Mouse (Mus musculus) liver, embryonic 16.5 days (tissue): Measurements from ENCODE around the gene Cavin1. TPM values are rescaled to one million over a fixed set of nuclear protein-coding genes. Genes with fewer than 3 reads are reported as not detected.

Source experiments
- ATAC-seq: fragments of 200-750 bp; cut with Nextera tagmentation; 2 replicates; pipeline ENCODE4 v1.8.0; 2017; ENCODE audit warnings: low read depth, mild to moderate bottlenecking, moderate number of reproducible peaks, moderate library complexity
- H3K27ac ChIP-seq: fragments of 300-500 bp; sonication (generic); 2 replicates; pipeline ENCODE4 v1.5.1; 2014; ENCODE audit warnings: mild to moderate bottlenecking, low read length
- H3K27me3 ChIP-seq: fragments of 300-500 bp; sonication (generic); 2 replicates; pipeline ENCODE4 v1.6.1; 2014; ENCODE audit warnings: low read depth, low read length, mixed read lengths; ENCODE audit not compliant: control insufficient read depth, insufficient read depth
- H3K36me3 ChIP-seq: fragments of 300-500 bp; sonication (generic); 2 replicates; pipeline ENCODE4 v1.6.1; 2014; ENCODE audit warnings: mild to moderate bottlenecking; ENCODE audit not compliant: control insufficient read depth, insufficient read depth
- H3K4me1 ChIP-seq: fragments of 300-500 bp; sonication (generic); 2 replicates; pipeline ENCODE4 v1.6.1; 2014; ENCODE audit warnings: low read depth, low read length, mixed read lengths; ENCODE audit not compliant: control insufficient read depth
- H3K4me2 ChIP-seq: fragments of 300-500 bp; sonication (generic); 2 replicates; pipeline ENCODE4 v1.6.1; 2014; ENCODE audit warnings: low read depth, low read length, mixed read lengths
- H3K4me3 ChIP-seq: fragments of 300-500 bp; sonication (generic); 2 replicates; pipeline ENCODE4 v1.5.1; 2014; ENCODE audit warnings: low read depth, mild to moderate bottlenecking, low read length
- H3K9ac ChIP-seq: fragments of 300-500 bp; sonication (generic); 2 replicates; pipeline ENCODE4 v1.6.1; 2014; ENCODE audit warnings: low read depth, low read length
- H3K9me3 ChIP-seq: fragments of 300-500 bp; sonication (generic); replicated peaks from 2 replicates; pipeline ENCODE4 v1.6.1; 2016; ENCODE audit warnings: low read length; ENCODE audit not compliant: control insufficient read depth
- WGBS: fragments of 180-500 bp; shearing (Covaris S2); extraction: QIAGEN DNeasy Blood & Tissue Kit; methylation state at CpG from one replicate; pipeline ENCODE4 v1.1.7; 2014; ENCODE audit not compliant: insufficient replicate concordance; 5-methylcytosine and 5-hydroxymethylcytosine counted together
- polyA plus RNA-seq: library from polyadenylated mRNA; unstranded; fragments of >200 nt; fragmentation: Nextera tagmentation; extraction: Ambion mirVana; gene quantifications from 2 replicates; pipeline ENCODE4 v1.2.1, GENCODE M21; 2015

Cavin1 gene
- polyA plus RNA-seq, 1 experiment from 2014 or later: 29.7 TPM

GRCm38 (mm10) chr11:100964901-100965542, 5.7 kb downstream of the Cavin1 start:
- H3K9ac ChIP-seq: no peak overlapping the region
- no peak for ATAC-seq
- 74% methylated on average over 6 of the region's 6 CpGs for WGBS
- H3K4me3 ChIP-seq: no peak overlapping the region
- H3K36me3 ChIP-seq: no peaks in the 10 kb centered on the region
- H3K4me1 ChIP-seq: peaks cover 20% of the 10 kb centered on the region
- no peak overlapping the region for H3K4me2 ChIP-seq
- H3K27ac ChIP-seq: no peak overlapping the region
- peaks cover 20% of the 10 kb centered on the region for H3K27me3 ChIP-seq
- no peaks in the 10 kb centered on the region for H3K9me3 ChIP-seq

GRCm38 (mm10) chr11:100964180-100964579, 6.5 kb downstream of the Cavin1 start:
- no peak overlapping the region for H3K9ac ChIP-seq
- no peak overlapping the region for H3K27ac ChIP-seq
- H3K4me3 ChIP-seq: no peak overlapping the region
- no peak for ATAC-seq
- 72% methylated on average over 7 of the region's 7 CpGs for WGBS
- peaks cover 17% of the 10 kb centered on the region for H3K4me1 ChIP-seq
- no peak overlapping the region for H3K4me2 ChIP-seq
- no peaks in the 10 kb centered on the region for H3K36me3 ChIP-seq
- no peaks in the 10 kb centered on the region for H3K9me3 ChIP-seq
- peaks cover 11% of the 10 kb centered on the region for H3K27me3 ChIP-seq

GRCm38 (mm10) chr11:100963647-100964046, 7.0 kb downstream of the Cavin1 start:
- Histone ChIP-seq H3K36me3 (no peaks in the 10 kb centered on the region), H3K27ac (no peak overlapping the region), H3K4me2 (no peak overlapping the region), H3K4me3 (no peak overlapping the region), H3K27me3 (peaks cover 10% of the 10 kb centered on the region), H3K4me1 (peaks cover 17% of the 10 kb centered on the region), H3K9ac (no peak overlapping the region), H3K9me3 (no peaks in the 10 kb centered on the region)
- no peak for ATAC-seq
- WGBS: 53% methylated on average over 9 of the region's 9 CpGs

GRCm38 (mm10) chr11:100962371-100962911, 8.2 kb downstream of the Cavin1 start:
- peaks cover 15% of the 10 kb centered on the region for H3K4me1 ChIP-seq

GRCm38 (mm10) chr11:100960540-100960939, 10.1 kb downstream of the Cavin1 start:
- peaks cover 4% of the 10 kb centered on the region for H3K27me3 ChIP-seq
- H3K4me1 ChIP-seq: peaks cover 12% of the 10 kb centered on the region
- 22% methylated on average over 6 of the region's 6 CpGs for WGBS
- no peaks in the 10 kb centered on the region for H3K36me3 ChIP-seq
- H3K4me3 ChIP-seq: no peak overlapping the region
- H3K9ac ChIP-seq: no peak overlapping the region
- H3K9me3 ChIP-seq: no peaks in the 10 kb centered on the region
- ATAC-seq: peak; percentile 65; the same call in 1 of the 2 replicates
- H3K4me2 ChIP-seq: no peak overlapping the region
- no peak overlapping the region for H3K27ac ChIP-seq

More at GRCm38 (mm10) chr11:100962371-100962911, 8.2 kb downstream of the Cavin1 start:
- Histone ChIP-seq H3K9ac (no peak overlapping the region), H3K4me2 (no peak overlapping the region), H3K27me3 (peaks cover 4% of the 10 kb centered on the region), H3K9me3 (no peaks in the 10 kb centered on the region), H3K36me3 (no peaks in the 10 kb centered on the region), H3K27ac (no peak overlapping the region), H3K4me3 (no peak overlapping the region)
- 52% methylated on average over 9 of the region's 9 CpGs for WGBS
- no peak for ATAC-seq

- peaks cover 4% of the 10 kb centered on the region for H3K27me3 ChIP-seq
- H3K4me2 ChIP-seq: peak overlapping the region; percentile 34; the same call in 1 of the 2 replicates
- no peak overlapping the region for H3K4me3 ChIP-seq
- no peak overlapping the region for H3K27ac ChIP-seq
- no peaks in the 10 kb centered on the region for H3K36me3 ChIP-seq
- ATAC-seq: no peak
- H3K9me3 ChIP-seq: no peaks in the 10 kb centered on the region
- 27% methylated on average over 3 of the region's 3 CpGs for WGBS
- H3K4me1 ChIP-seq: peaks cover 12% of the 10 kb centered on the region
- H3K9ac ChIP-seq: no peak overlapping the region
Observed at GRCm38 (mm10) chr11:100959826-100960225, 10.9 kb downstream of the Cavin1 start.

GRCm38 (mm10) chr11:100959464-100959810, 11.2 kb downstream of the Cavin1 start:
- Histone ChIP-seq H3K4me1 (peaks cover 12% of the 10 kb centered on the region), H3K9ac (no peak overlapping the region), H3K4me2 (peak overlapping the region; percentile 34), H3K27me3 (peaks cover 4% of the 10 kb centered on the region), H3K36me3 (no peaks in the 10 kb centered on the region), H3K27ac (no peak overlapping the region), H3K4me3 (no peak overlapping the region), H3K9me3 (no peaks in the 10 kb centered on the region)
- WGBS: 6% methylated on average over 14 of the region's 14 CpGs
- ATAC-seq: no peak

GRCm38 (mm10) chr11:100958613-100959463, 11.8 kb downstream of the Cavin1 start:
- Histone ChIP-seq H3K4me2 (peak overlapping the region; percentile 34), H3K27ac (no peak overlapping the region), H3K27me3 (peaks cover 4% of the 10 kb centered on the region), H3K4me3 (no peak overlapping the region), H3K36me3 (no peaks in the 10 kb centered on the region), H3K4me1 (peaks cover 12% of the 10 kb centered on the region), H3K9me3 (no peaks in the 10 kb centered on the region), H3K9ac (no peak overlapping the region)
- 54% methylated on average over 76 of the region's 76 CpGs for WGBS
- no peak for ATAC-seq
